Mouse (Mus musculus) heart, embryonic 12.5 days (tissue): ENCODE results near the gene Olfr851. TPM values are rescaled to one million over a fixed set of nuclear protein-coding genes. Genes with fewer than 3 reads are reported as not detected.

Experiments
- ATAC-seq: fragments of 200-750 bp; cut with Nextera tagmentation; 2 replicates; pipeline ENCODE4 v1.8.0; 2017; ENCODE audit warnings: moderate TSS enrichment, moderate library complexity; ENCODE audit not compliant: insufficient number of reproducible peaks, low FRiP score
- H3K27ac ChIP-seq: fragments of 300-500 bp; sonication (generic); 2 replicates; pipeline ENCODE4 v1.5.1; 2016; ENCODE audit warnings: mild to moderate bottlenecking, moderate library complexity; ENCODE audit not compliant: poor library complexity, severe bottlenecking
- H3K27me3 ChIP-seq: fragments of 300-500 bp; sonication (generic); replicated peaks from 2 replicates; pipeline ENCODE4 v1.6.1; 2016; ENCODE audit warnings: mild to moderate bottlenecking, moderate library complexity
- H3K36me3 ChIP-seq: fragments of 300-500 bp; sonication (generic); 2 replicates; pipeline ENCODE4 v1.6.1; 2016; ENCODE audit warnings: mild to moderate bottlenecking, moderate library complexity
- H3K4me1 ChIP-seq: fragments of 300-500 bp; sonication (generic); replicated peaks from 2 replicates; pipeline ENCODE4 v1.6.1; 2016; ENCODE audit warnings: mild to moderate bottlenecking
- H3K4me2 ChIP-seq: fragments of 300-500 bp; sonication (generic); 2 replicates; pipeline ENCODE4 v1.6.1; 2016; ENCODE audit warnings: mild to moderate bottlenecking, moderate library complexity
- H3K4me3 ChIP-seq: fragments of 300-500 bp; sonication (generic); 2 replicates; pipeline ENCODE4 v1.5.1; 2016; ENCODE audit warnings: mild to moderate bottlenecking
- H3K9ac ChIP-seq: fragments of 300-500 bp; sonication (generic); 2 replicates; pipeline ENCODE4 v1.6.1; 2016; ENCODE audit warnings: mild to moderate bottlenecking, moderate library complexity
- H3K9me3 ChIP-seq: fragments of 300-500 bp; sonication (generic); replicated peaks from 2 replicates; pipeline ENCODE4 v1.6.1; 2016; ENCODE audit warnings: mild to moderate bottlenecking, moderate library complexity
- WGBS: fragments of 180-500 bp; shearing (Covaris S2); methylation state at CpG from one replicate; pipeline ENCODE4 v1.1.7; 2016; 5-methylcytosine and 5-hydroxymethylcytosine counted together
- polyA plus RNA-seq: library from polyadenylated mRNA; unstranded; fragments of >200 nt; fragmentation: Nextera tagmentation; extraction: Ambion mirVana; gene quantifications from 2 replicates; pipeline ENCODE4 v1.2.1, GENCODE M21; 2016

The Olfr851 gene
- not detected in 2 replicates for polyA plus RNA-seq

- peaks cover 9% of the 10 kb centered on the region; the same call in 1 of the 2 replicates for H3K9me3 ChIP-seq
These were observed at the start of gene Olfr851 for GRCm38 (mm10) chr9:19492995-19493394. Olfr851 (plus strand) TSS chr9:19493295.

GRCm38 (mm10) chr9:19478148-19478547, 14.9 kb upstream of the Olfr851 start, which contains the start of gene Olfr850:
Olfr850 (minus strand) TSS chr9:19478248.
- Histone ChIP-seq H3K4me3 (no peak within 1 kb of the TSS), H3K9me3 (peaks cover 11% of the 10 kb centered on the region; the same call in 1 of the 2 replicates), H3K27me3 (no peaks in the 10 kb centered on the region), H3K9ac (no peak within 1 kb of the TSS), H3K27ac (no peak within 1 kb of the TSS), H3K36me3 (no peaks in the 10 kb centered on the region), H3K4me2 (no peak within 1 kb of the TSS), H3K4me1 (no peaks in the 10 kb centered on the region)
- no peak for ATAC-seq

More at GRCm38 (mm10) chr9:19492995-19493394, at the start of gene Olfr851:
- no peaks in the 10 kb centered on the region for H3K27me3 ChIP-seq
- no peak within 1 kb of the TSS for H3K9ac ChIP-seq
- no peak for ATAC-seq
- H3K4me1 ChIP-seq: no peaks in the 10 kb centered on the region
- no peak within 1 kb of the TSS for H3K27ac ChIP-seq
- no peak within 1 kb of the TSS for H3K4me2 ChIP-seq
- H3K4me3 ChIP-seq: no peak within 1 kb of the TSS
- H3K36me3 ChIP-seq: no peaks in the 10 kb centered on the region

GRCm38 (mm10) chr9:19540976-19541375, 47.9 kb downstream of the Olfr851 start, which contains the start of gene Olfr853:
Olfr853 (minus strand) TSS chr9:19541076.
- 71% methylated on average over 1 of the region's 1 CpGs for WGBS
- Histone ChIP-seq H3K4me2 (no peak within 1 kb of the TSS), H3K36me3 (no peaks in the 10 kb centered on the region), H3K4me1 (no peaks in the 10 kb centered on the region), H3K27me3 (no peaks in the 10 kb centered on the region), H3K9ac (no peak within 1 kb of the TSS), H3K27ac (no peak within 1 kb of the TSS), H3K9me3 (peaks cover 15% of the 10 kb centered on the region), H3K4me3 (no peak within 1 kb of the TSS)
- ATAC-seq: no peak

Other genes with a start within 250 kb of the Olfr851 start
- not detected in 2 replicates for gene Olfr843, start 241.3 kb upstream of the Olfr851 start, polyA plus RNA-seq
- gene Olfr844, start 176.9 kb upstream of the Olfr851 start, polyA plus RNA-seq: not detected in 2 replicates
- gene Olfr845, start 156.8 kb upstream of the Olfr851 start, polyA plus RNA-seq: not detected in 2 replicates
- not detected in 2 replicates for gene Olfr846, start 129.3 kb upstream of the Olfr851 start, polyA plus RNA-seq
- gene Olfr847, start 114.6 kb upstream of the Olfr851 start, polyA plus RNA-seq: not detected in 2 replicates
- gene Olfr849, start 53.0 kb upstream of the Olfr851 start, polyA plus RNA-seq: not detected in 2 replicates
- gene Olfr850, start 15.0 kb upstream of the Olfr851 start, polyA plus RNA-seq: not detected in 2 replicates
- not detected in 2 replicates for gene Olfr853, start 47.8 kb downstream of the Olfr851 start, polyA plus RNA-seq
- gene Olfr854, start 74.1 kb downstream of the Olfr851 start, polyA plus RNA-seq: not detected in 2 replicates
- gene Olfr855, start 89.3 kb downstream of the Olfr851 start, polyA plus RNA-seq: not detected in 2 replicates
- gene Zfp317, start 128.8 kb downstream of the Olfr851 start, polyA plus RNA-seq: 22.3 and 22.4 TPM in 2 replicates
- not detected in 2 replicates for gene Olfr857, start 216.1 kb downstream of the Olfr851 start, polyA plus RNA-seq